Mouse (Mus musculus) liver, postnatal 0 days (tissue): Measurements from ENCODE around the gene Olfr113.
"Not testable (repeated sequence)": the region's sequence is repeated elsewhere in the genome, so short reads cannot be mapped to it uniquely, and the experiment has no call there.

ENCODE experiments used
- CTCF ChIP-seq: sonication (generic); IDR thresholded peaks from 2 replicates; pipeline ENCODE4 v1.5.1; 2016; ENCODE audit warnings: antibody characterized with exemption, low read depth
- EP300 ChIP-seq: IDR thresholded peaks from 2 replicates; pipeline ENCODE4 v1.6.1; 2016; ENCODE audit warnings: antibody characterized with exemption, low read depth, mild to moderate bottlenecking

GRCm38 (mm10) chr17:37524612-37525011, 52.9 kb downstream of the Olfr113 start:
- TF ChIP-seq CTCF, EP300: not testable (repeated sequence)
